Mouse (Mus musculus): ENCODE measurements around the gene Nploc4. TPM values are rescaled to one million over a fixed set of nuclear protein-coding genes. Genes with fewer than 3 reads are reported as not detected.

The Nploc4 gene
- polyA plus RNA-seq, 1 experiment = 61.8 TPM

DNA sequence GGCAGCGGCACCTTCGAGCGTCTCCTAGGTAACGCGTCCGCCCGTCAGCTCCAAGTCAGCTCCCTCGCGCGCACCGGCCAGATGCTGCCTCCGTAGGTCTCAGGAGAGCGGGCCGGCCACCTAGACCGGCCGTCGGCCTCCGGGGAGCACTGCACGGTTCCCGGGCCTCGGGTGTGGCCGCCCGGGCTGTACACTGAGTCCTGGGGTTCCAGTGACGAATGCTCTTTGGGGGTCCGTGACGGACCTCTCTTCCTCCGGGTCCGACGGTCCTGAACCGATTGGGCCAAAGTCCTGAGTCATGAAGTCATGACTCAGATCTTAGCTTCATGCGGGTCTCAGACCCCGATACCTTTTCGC is 30.2 kb upstream of the Nploc4 start:
- H3K4me3 ChIP-seq (ENCODE audit: insufficient read depth, poor library complexity, severe bottlenecking) = peak overlapping the region; percentile 94
- peaks cover 46% of the 10 kb centered on the region for H3K36me3 ChIP-seq (ENCODE audit: control insufficient read depth, insufficient read depth)
- TF ChIP-seq MAX (IDR thresholded peaks at IDR 0.05) (no peak), FOSL1 (IDR thresholded peaks at IDR 0.05; ENCODE audit: insufficient read depth, low read length, poor library complexity, severe bottlenecking) (no peak), MYOD1 (IDR thresholded peaks at IDR 0.05; ENCODE audit: control insufficient read depth, insufficient read length, low read depth) (no peak), CTCF (IDR thresholded peaks at IDR 0.05; ENCODE audit: control insufficient read depth, insufficient read depth, insufficient read length) (no peak), CEBPB (IDR thresholded peaks at IDR 0.05; ENCODE audit: low read depth) (no peak), USF1 (IDR thresholded peaks at IDR 0.05; ENCODE audit: low read depth) (no peak), MYOG (IDR thresholded peaks at IDR 0.05; ENCODE audit: control insufficient read depth, extremely low read depth, insufficient read length) (no peak)
- H3ac ChIP-seq (ENCODE audit: control insufficient read depth, insufficient read length, low read depth) = peak overlapping the region; percentile 97
- peaks cover 34% of the 10 kb centered on the region for H3K79me2 ChIP-seq (ENCODE audit: control insufficient read depth, insufficient read depth)
- no peaks in the 10 kb centered on the region for H3K27me3 ChIP-seq (ENCODE audit: control insufficient read depth, insufficient read depth, insufficient read length)
- peaks cover 29% of the 10 kb centered on the region for H3K79me3 ChIP-seq (ENCODE audit: low read depth)

GRCm38 (mm10) chr11:120467051-120467735 is 29.7 kb upstream of the Nploc4 start, which contains the start of gene Arl16:
Arl16 (minus strand) TSS chr11:120467607.
- peak within 1 kb of the TSS; percentile 97 for H3ac ChIP-seq (ENCODE audit: control insufficient read depth, insufficient read length, low read depth)
- peak within 1 kb of the TSS; percentile 94 for H3K4me3 ChIP-seq (ENCODE audit: insufficient read depth, poor library complexity, severe bottlenecking)
- H3K27me3 ChIP-seq (ENCODE audit: control insufficient read depth, insufficient read depth, insufficient read length) = no peaks in the 10 kb centered on the region

GRCm38 (mm10) chr11:120465521-120465920 is 28.0 kb upstream of the Nploc4 start:
- H3K36me3 ChIP-seq (ENCODE audit: control insufficient read depth, insufficient read depth) = peaks cover 50% of the 10 kb centered on the region
- no peaks in the 10 kb centered on the region for H3K27me3 ChIP-seq (ENCODE audit: control insufficient read depth, insufficient read depth, insufficient read length)
- TF ChIP-seq FOSL1 (IDR thresholded peaks at IDR 0.05; ENCODE audit: insufficient read depth, low read length, poor library complexity, severe bottlenecking) (no peak), MYOD1 (IDR thresholded peaks at IDR 0.05; ENCODE audit: control insufficient read depth, insufficient read length, low read depth) (no peak), CEBPB (IDR thresholded peaks at IDR 0.05; ENCODE audit: low read depth) (no peak), MYOG (IDR thresholded peaks at IDR 0.05; ENCODE audit: control insufficient read depth, extremely low read depth, insufficient read length) (no peak), USF1 (IDR thresholded peaks at IDR 0.05; ENCODE audit: low read depth) (no peak), CTCF (IDR thresholded peaks at IDR 0.05; ENCODE audit: control insufficient read depth, insufficient read depth, insufficient read length) (no peak), MAX (IDR thresholded peaks at IDR 0.05) (no peak)
- peaks cover 33% of the 10 kb centered on the region for H3K79me3 ChIP-seq (ENCODE audit: low read depth)
- peak overlapping the region; percentile 94 for H3K4me3 ChIP-seq (ENCODE audit: insufficient read depth, poor library complexity, severe bottlenecking)
- no peak overlapping the region for H3ac ChIP-seq (ENCODE audit: control insufficient read depth, insufficient read length, low read depth)
- H3K79me2 ChIP-seq (ENCODE audit: control insufficient read depth, insufficient read depth) = peaks cover 41% of the 10 kb centered on the region

More at GRCm38 (mm10) chr11:120467051-120467735, 29.7 kb upstream of the Nploc4 start, which contains the start of gene Arl16:
- H3K79me2 ChIP-seq (ENCODE audit: control insufficient read depth, insufficient read depth) = peaks cover 34% of the 10 kb centered on the region
- peaks cover 29% of the 10 kb centered on the region for H3K79me3 ChIP-seq (ENCODE audit: low read depth)
- peaks cover 47% of the 10 kb centered on the region for H3K36me3 ChIP-seq (ENCODE audit: control insufficient read depth, insufficient read depth)
- no peak for TF ChIP-seq FOSL1 (IDR thresholded peaks at IDR 0.05; ENCODE audit: insufficient read depth, low read length, poor library complexity, severe bottlenecking)
- TF ChIP-seq MYOG (IDR thresholded peaks at IDR 0.05; ENCODE audit: control insufficient read depth, extremely low read depth, insufficient read length) = no peak
- no peak for TF ChIP-seq MYOD1 (IDR thresholded peaks at IDR 0.05; ENCODE audit: control insufficient read depth, insufficient read length, low read depth)
- TF ChIP-seq CTCF (IDR thresholded peaks at IDR 0.05; ENCODE audit: control insufficient read depth, insufficient read depth, insufficient read length) = no peak
- TF ChIP-seq MAX (IDR thresholded peaks at IDR 0.05) = no peak
- no peak for TF ChIP-seq CEBPB (IDR thresholded peaks at IDR 0.05; ENCODE audit: low read depth)
- no peak for TF ChIP-seq USF1 (IDR thresholded peaks at IDR 0.05; ENCODE audit: low read depth)

- Histone ChIP-seq H3K79me3 (ENCODE audit: low read depth) (peaks cover 38% of the 10 kb centered on the region), H3K4me3 (ENCODE audit: insufficient read depth, poor library complexity, severe bottlenecking) (no peak overlapping the region), H3ac (ENCODE audit: control insufficient read depth, insufficient read length, low read depth) (no peak overlapping the region), H3K36me3 (ENCODE audit: control insufficient read depth, insufficient read depth) (peaks cover 47% of the 10 kb centered on the region), H3K27me3 (ENCODE audit: control insufficient read depth, insufficient read depth, insufficient read length) (no peaks in the 10 kb centered on the region), H3K79me2 (ENCODE audit: control insufficient read depth, insufficient read depth) (peaks cover 52% of the 10 kb centered on the region)
- TF ChIP-seq MAX (IDR thresholded peaks at IDR 0.05) = no peak
- TF ChIP-seq CEBPB (IDR thresholded peaks at IDR 0.05; ENCODE audit: low read depth) = no peak
- TF ChIP-seq USF1 (IDR thresholded peaks at IDR 0.05; ENCODE audit: low read depth) = no peak
- TF ChIP-seq FOSL1 (IDR thresholded peaks at IDR 0.05; ENCODE audit: insufficient read depth, low read length, poor library complexity, severe bottlenecking) = no peak
- TF ChIP-seq CTCF (IDR thresholded peaks at IDR 0.05; ENCODE audit: control insufficient read depth, insufficient read depth, insufficient read length) = no peak
- no peak for TF ChIP-seq MYOG (IDR thresholded peaks at IDR 0.05; ENCODE audit: control insufficient read depth, extremely low read depth, insufficient read length)
- TF ChIP-seq MYOD1 (IDR thresholded peaks at IDR 0.05; ENCODE audit: control insufficient read depth, insufficient read length, low read depth) = no peak
Observed at GRCm38 (mm10) chr11:120464365-120464764, 26.9 kb upstream of the Nploc4 start.

DNA sequence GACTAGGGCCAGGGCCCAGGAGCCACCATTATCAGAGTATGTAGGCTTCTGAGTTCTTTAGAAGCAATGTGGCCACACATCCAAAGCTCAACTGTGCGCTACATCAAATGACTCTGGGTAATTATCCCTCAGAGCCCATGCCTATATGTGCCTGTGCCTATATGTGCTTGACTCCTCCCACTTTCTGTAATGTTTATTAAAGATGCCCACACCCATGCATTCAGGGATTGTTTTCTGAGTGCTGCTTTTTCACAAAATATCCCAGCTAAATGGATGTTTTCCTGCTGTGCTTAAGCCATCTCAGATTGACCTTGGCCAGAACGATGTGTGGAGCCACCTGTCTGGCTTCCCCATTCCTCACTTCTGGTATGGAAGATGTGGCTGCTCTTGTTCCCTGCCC is 26.0 kb upstream of the Nploc4 start:
- Histone ChIP-seq H3ac (ENCODE audit: control insufficient read depth, insufficient read length, low read depth) (no peak overlapping the region), H3K27me3 (ENCODE audit: control insufficient read depth, insufficient read depth, insufficient read length) (no peaks in the 10 kb centered on the region), H3K36me3 (ENCODE audit: control insufficient read depth, insufficient read depth) (peaks cover 46% of the 10 kb centered on the region), H3K79me2 (ENCODE audit: control insufficient read depth, insufficient read depth) (peaks cover 52% of the 10 kb centered on the region), H3K4me3 (ENCODE audit: insufficient read depth, poor library complexity, severe bottlenecking) (no peak overlapping the region), H3K79me3 (ENCODE audit: low read depth) (peaks cover 40% of the 10 kb centered on the region)
- TF ChIP-seq CEBPB (IDR thresholded peaks at IDR 0.05; ENCODE audit: low read depth) (no peak), MYOD1 (IDR thresholded peaks at IDR 0.05; ENCODE audit: control insufficient read depth, insufficient read length, low read depth) (no peak), CTCF (IDR thresholded peaks at IDR 0.05; ENCODE audit: control insufficient read depth, insufficient read depth, insufficient read length) (no peak)

Data from C2C12 (cell line).